Mouse (Mus musculus) liver, embryonic 12.5 days (tissue): ENCODE measurements at regions not wholly inside any gene's neighbourhood (a gene's known extent, or its start where the extent isn't known, plus 50 kb on each side); places are given as distances from the start of the nearest gene placed in this dataset.

Experiments used
- ATAC-seq: fragments of 200-750 bp; cut with Nextera tagmentation; 2 replicates; pipeline ENCODE4 v1.8.0; 2017; ENCODE audit warnings: moderate number of reproducible peaks, mild to moderate bottlenecking, moderate library complexity
- H3K27ac ChIP-seq: fragments of 300-500 bp; sonication (generic); 2 replicates; pipeline ENCODE4 v1.5.1; 2016; ENCODE audit warnings: mild to moderate bottlenecking
- H3K27me3 ChIP-seq: fragments of 300-500 bp; sonication (generic); replicated peaks from 2 replicates; pipeline ENCODE4 v1.6.1; 2016; ENCODE audit warnings: mild to moderate bottlenecking, moderate library complexity
- H3K36me3 ChIP-seq: fragments of 300-500 bp; sonication (generic); 2 replicates; pipeline ENCODE4 v1.6.1; 2016; ENCODE audit warnings: mild to moderate bottlenecking, moderate library complexity
- H3K4me1 ChIP-seq: fragments of 300-500 bp; sonication (generic); 2 replicates; pipeline ENCODE4 v1.6.1; 2016
- H3K4me2 ChIP-seq: fragments of 300-500 bp; sonication (generic); 2 replicates; pipeline ENCODE4 v1.6.1; 2016; ENCODE audit warnings: mild to moderate bottlenecking, moderate library complexity
- H3K4me3 ChIP-seq: fragments of 300-500 bp; sonication (generic); 2 replicates; pipeline ENCODE4 v1.5.1; 2016; ENCODE audit warnings: mild to moderate bottlenecking, moderate library complexity
- H3K9ac ChIP-seq: fragments of 300-500 bp; sonication (generic); 2 replicates; pipeline ENCODE4 v1.6.1; 2016; ENCODE audit warnings: mild to moderate bottlenecking, moderate library complexity
- H3K9me3 ChIP-seq: fragments of 300-500 bp; sonication (generic); replicated peaks from 2 replicates; pipeline ENCODE4 v1.6.1; 2016; ENCODE audit warnings: mild to moderate bottlenecking, moderate library complexity
- WGBS: fragments of 180-500 bp; shearing (Covaris S2); methylation state at CpG from one replicate; pipeline ENCODE4 v1.1.7; 2016; ENCODE audit not compliant: insufficient replicate concordance; 5-methylcytosine and 5-hydroxymethylcytosine counted together

GRCm38 (mm10) chr2:133020173-133020837, 74.6 kb upstream of the Fermt1 start:
- H3K36me3 ChIP-seq, result no peaks in the 10 kb centered on the region
- H3K4me2 ChIP-seq, result no peak overlapping the region
- no peak overlapping the region for H3K27ac ChIP-seq
- no peak overlapping the region for H3K9ac ChIP-seq
- 23% methylated on average over 11 of the region's 11 CpGs for WGBS
- no peaks in the 10 kb centered on the region for H3K9me3 ChIP-seq
- no peak; the same call in 1 of the 2 replicates for ATAC-seq
- no peaks in the 10 kb centered on the region for H3K4me1 ChIP-seq
- no peaks in the 10 kb centered on the region for H3K27me3 ChIP-seq
- H3K4me3 ChIP-seq, result no peak overlapping the region

- H3K27ac ChIP-seq, result no peak overlapping the region
- no peaks in the 10 kb centered on the region for H3K9me3 ChIP-seq
- no peaks in the 10 kb centered on the region for H3K4me1 ChIP-seq
- no peak overlapping the region for H3K4me3 ChIP-seq
- WGBS, result 62% methylated on average over 3 of the region's 3 CpGs
- no peaks in the 10 kb centered on the region for H3K27me3 ChIP-seq
- no peak overlapping the region for H3K4me2 ChIP-seq
- H3K36me3 ChIP-seq, result no peaks in the 10 kb centered on the region
- H3K9ac ChIP-seq, result no peak overlapping the region
- ATAC-seq, result no peak
Observed at GRCm38 (mm10) chr2:133021244-133021643, 75.5 kb upstream of the Fermt1 start.

GRCm38 (mm10) chr2:133027038-133027437, 81.3 kb upstream of the Fermt1 start:
- no peaks in the 10 kb centered on the region for H3K4me1 ChIP-seq
- H3K36me3 ChIP-seq, result no peaks in the 10 kb centered on the region
- H3K9ac ChIP-seq, result no peak overlapping the region
- H3K4me2 ChIP-seq, result no peak overlapping the region
- H3K4me3 ChIP-seq, result no peak overlapping the region
- no peak overlapping the region for H3K27ac ChIP-seq
- ATAC-seq, result no peak
- WGBS, result 70% methylated on average over 2 of the region's 2 CpGs
- H3K27me3 ChIP-seq, result no peaks in the 10 kb centered on the region
- H3K9me3 ChIP-seq, result no peaks in the 10 kb centered on the region

GRCm38 (mm10) chr2:133035421-133035820, 89.7 kb upstream of the Fermt1 start:
- no peak for ATAC-seq
- no peak overlapping the region for H3K4me3 ChIP-seq
- H3K27ac ChIP-seq, result no peak overlapping the region
- no peaks in the 10 kb centered on the region for H3K4me1 ChIP-seq
- 65% methylated on average over 3 of the region's 3 CpGs for WGBS
- H3K36me3 ChIP-seq, result no peaks in the 10 kb centered on the region
- H3K4me2 ChIP-seq, result no peak overlapping the region
- no peak overlapping the region for H3K9ac ChIP-seq
- H3K27me3 ChIP-seq, result no peaks in the 10 kb centered on the region
- no peaks in the 10 kb centered on the region for H3K9me3 ChIP-seq

GRCm38 (mm10) chr2:133040708-133041107, 95.0 kb upstream of the Fermt1 start:
- no peak overlapping the region for H3K4me2 ChIP-seq
- no peak overlapping the region for H3K4me3 ChIP-seq
- H3K36me3 ChIP-seq, result no peaks in the 10 kb centered on the region
- 76% methylated on average over 1 of the region's 1 CpGs for WGBS
- no peak for ATAC-seq
- no peaks in the 10 kb centered on the region for H3K9me3 ChIP-seq
- no peak overlapping the region for H3K9ac ChIP-seq
- H3K27ac ChIP-seq, result no peak overlapping the region
- no peaks in the 10 kb centered on the region for H3K4me1 ChIP-seq
- no peaks in the 10 kb centered on the region for H3K27me3 ChIP-seq

GRCm38 (mm10) chr2:133077698-133078356, 132.1 kb upstream of the Fermt1 start:
- H3K4me3 ChIP-seq, result no peak overlapping the region
- H3K9ac ChIP-seq, result no peak overlapping the region
- 78% methylated on average over 11 of the region's 11 CpGs for WGBS
- ATAC-seq, result no peak
- no peaks in the 10 kb centered on the region for H3K27me3 ChIP-seq
- H3K27ac ChIP-seq, result no peak overlapping the region
- H3K4me2 ChIP-seq, result no peak overlapping the region
- no peaks in the 10 kb centered on the region for H3K36me3 ChIP-seq
- no peaks in the 10 kb centered on the region for H3K9me3 ChIP-seq
- no peaks in the 10 kb centered on the region for H3K4me1 ChIP-seq

- Histone ChIP-seq H3K36me3 (no peaks in the 10 kb centered on the region), H3K27ac (no peak overlapping the region), H3K4me2 (no peak overlapping the region), H3K27me3 (no peaks in the 10 kb centered on the region), H3K4me3 (no peak overlapping the region), H3K4me1 (no peaks in the 10 kb centered on the region), H3K9ac (no peak overlapping the region), H3K9me3 (no peaks in the 10 kb centered on the region)
- 82% methylated on average over 7 of the region's 7 CpGs for WGBS
- ATAC-seq, result no peak
Observed at GRCm38 (mm10) chr2:133090976-133091375, 145.3 kb upstream of the Fermt1 start.

GRCm38 (mm10) chr2:133113642-133114041, 167.9 kb upstream of the Fermt1 start:
- Histone ChIP-seq H3K4me2 (no peak overlapping the region), H3K9me3 (no peaks in the 10 kb centered on the region), H3K36me3 (no peaks in the 10 kb centered on the region), H3K9ac (no peak overlapping the region), H3K4me1 (no peaks in the 10 kb centered on the region), H3K4me3 (no peak overlapping the region), H3K27ac (no peak overlapping the region), H3K27me3 (no peaks in the 10 kb centered on the region)
- WGBS, result 17% methylated on average over 10 of the region's 10 CpGs
- no peak for ATAC-seq

- Histone ChIP-seq H3K27me3 (no peaks in the 10 kb centered on the region), H3K9me3 (no peaks in the 10 kb centered on the region), H3K36me3 (no peaks in the 10 kb centered on the region), H3K4me1 (no peaks in the 10 kb centered on the region), H3K4me3 (no peak overlapping the region), H3K4me2 (no peak overlapping the region), H3K9ac (no peak overlapping the region), H3K27ac (no peak overlapping the region)
- WGBS, result 90% methylated on average over 14 of the region's 14 CpGs
- ATAC-seq, result no peak
Observed at GRCm38 (mm10) chr2:133118651-133119050, 172.9 kb upstream of the Fermt1 start.

GRCm38 (mm10) chr2:133125212-133125801, 179.6 kb upstream of the Fermt1 start:
- 69% methylated on average over 1 of the region's 1 CpGs for WGBS
- ATAC-seq, result no peak

GRCm38 (mm10) chr2:133134878-133135277, 189.2 kb upstream of the Fermt1 start:
- Histone ChIP-seq H3K27ac (no peak overlapping the region), H3K36me3 (no peaks in the 10 kb centered on the region), H3K4me1 (no peaks in the 10 kb centered on the region), H3K9ac (no peak overlapping the region), H3K9me3 (no peaks in the 10 kb centered on the region), H3K4me3 (no peak overlapping the region), H3K27me3 (no peaks in the 10 kb centered on the region), H3K4me2 (no peak overlapping the region)
- 45% methylated on average over 3 of the region's 3 CpGs for WGBS
- no peak for ATAC-seq

More at GRCm38 (mm10) chr2:133125212-133125801, 179.6 kb upstream of the Fermt1 start:
- Histone ChIP-seq H3K9me3 (no peaks in the 10 kb centered on the region), H3K4me1 (no peaks in the 10 kb centered on the region), H3K9ac (no peak overlapping the region), H3K4me3 (no peak overlapping the region), H3K36me3 (no peaks in the 10 kb centered on the region), H3K4me2 (no peak overlapping the region), H3K27me3 (no peaks in the 10 kb centered on the region), H3K27ac (no peak overlapping the region)

GRCm38 (mm10) chr2:133138877-133139276, 193.2 kb upstream of the Fermt1 start:
- no peak overlapping the region for H3K27ac ChIP-seq
- no peak overlapping the region for H3K4me2 ChIP-seq
- no peak for ATAC-seq
- H3K9me3 ChIP-seq, result no peaks in the 10 kb centered on the region
- no peak overlapping the region for H3K9ac ChIP-seq
- no peaks in the 10 kb centered on the region for H3K27me3 ChIP-seq
- H3K4me1 ChIP-seq, result no peaks in the 10 kb centered on the region
- H3K36me3 ChIP-seq, result no peaks in the 10 kb centered on the region
- 55% methylated on average over 4 of the region's 4 CpGs for WGBS
- no peak overlapping the region for H3K4me3 ChIP-seq
